Mouse (Mus musculus): ENCODE data around the gene Gm11937.

- TF ChIP-seq CTCF (conservative IDR thresholded peaks at IDR 0.05; ENCODE audit: low read length) (no peak), NANOG (IDR thresholded peaks at IDR 0.05; ENCODE audit: borderline replicate concordance, low read length) (no peak)
Measured at GRCm38 (mm10) chr11:99646444-99646843, 36.5 kb upstream of the Gm11937 start.
